Mouse (Mus musculus) liver, embryonic 14.5 days (tissue): ENCODE measurements around the gene Clca2. TPM values are rescaled to one million over a fixed set of nuclear protein-coding genes. Genes with fewer than 3 reads are reported as not detected.
A peak's percentile ranks its signal among the peaks of the same experiment; 100 is the strongest.

ENCODE experiments used
- ATAC-seq: fragments of 200-750 bp; cut with Nextera tagmentation; 2 replicates; pipeline ENCODE4 v1.8.0; 2017; ENCODE audit warnings: moderate number of reproducible peaks, mild to moderate bottlenecking, moderate library complexity; ENCODE audit not compliant: insufficient read depth
- DNase-seq, 3 experiments: peaks; one replicate each; pipeline ENCODE4 v3.0.0-alpha.2; 2012 to 2013; ENCODE audit warnings: low read depth in 3 of 3, low spot score in 3 of 3
- H3K27ac ChIP-seq: fragments of 300-500 bp; sonication (generic); 2 replicates; pipeline ENCODE4 v1.5.1; 2014; ENCODE audit warnings: moderate library complexity, mild to moderate bottlenecking, control low read depth, inconsistent platforms
- H3K27me3 ChIP-seq: fragments of 300-500 bp; sonication (generic); 2 replicates; pipeline ENCODE4 v1.6.1; 2014; ENCODE audit warnings: mild to moderate bottlenecking, low read length, moderate library complexity; ENCODE audit not compliant: control insufficient read depth, insufficient read depth
- H3K36me3 ChIP-seq: fragments of 300-500 bp; sonication (generic); replicated peaks from 2 replicates; pipeline ENCODE4 v1.6.1; 2014; ENCODE audit warnings: low read depth; ENCODE audit not compliant: control insufficient read depth, insufficient read depth
- H3K4me1 ChIP-seq, 2 experiments: fragments of 200-500 bp in 1 of 2; fragments of 300-500 bp in 1 of 2; sonication (generic) in 1 of 2; replicated peaks; 2 replicates each; pipeline ENCODE4 v1.6.1; 2012 to 2014; ENCODE audit warnings: antibody characterized with exemption in 1 of 2, inconsistent platforms in 1 of 2, low read length in 1 of 2; ENCODE audit not compliant: control insufficient read depth in 2 of 2, insufficient read depth in 2 of 2
- H3K4me2 ChIP-seq: fragments of 300-500 bp; sonication (generic); 2 replicates; pipeline ENCODE4 v1.6.1; 2014; ENCODE audit warnings: low read depth, mild to moderate bottlenecking, control low read depth, moderate library complexity
- H3K4me3 ChIP-seq, 2 experiments: fragments of 200-500 bp in 1 of 2; fragments of 300-500 bp in 1 of 2; sonication (generic) in 1 of 2; 2 replicates each; pipeline ENCODE4 v1.5.1; 2012 to 2014; ENCODE audit warnings: low read depth in 2 of 2, low read length in 2 of 2, mild to moderate bottlenecking in 2 of 2, control low read depth in 1 of 2, inconsistent platforms in 1 of 2, moderate library complexity in 1 of 2; ENCODE audit not compliant: insufficient read depth in 1 of 2
- H3K9ac ChIP-seq: fragments of 300-500 bp; sonication (generic); replicated peaks from 2 replicates; pipeline ENCODE4 v1.6.1; 2014; ENCODE audit warnings: mild to moderate bottlenecking, control low read depth, moderate library complexity
- H3K9me3 ChIP-seq: fragments of 300-500 bp; sonication (generic); 2 replicates; pipeline ENCODE4 v1.6.1; 2016; ENCODE audit warnings: low read length, mixed read lengths; ENCODE audit not compliant: control insufficient read depth
- CTCF ChIP-seq: IDR thresholded peaks from 2 replicates; pipeline ENCODE4 v1.5.1; 2016; ENCODE audit warnings: antibody characterized with exemption, low read depth, control low read depth
- EP300 ChIP-seq: IDR thresholded peaks from 2 replicates; pipeline ENCODE4 v1.6.1; 2016; ENCODE audit warnings: antibody characterized with exemption, low read depth
- WGBS: fragments of 180-500 bp; shearing (Covaris S2); extraction: QIAGEN DNeasy Blood & Tissue Kit; methylation state at CpG from one replicate; pipeline ENCODE4 v1.1.7; 2014; ENCODE audit not compliant: insufficient replicate concordance; 5-methylcytosine and 5-hydroxymethylcytosine counted together
- polyA plus RNA-seq, 2 experiments: library from polyadenylated mRNA; depleted of rRNA in 1 of 2; stranded (reverse) in 1 of 2; unstranded in 1 of 2; fragments of >200 nt; fragmentation: Nextera tagmentation in 1 of 2; extraction: Ambion mirVana in 1 of 2; gene quantifications; 2 replicates each; pipeline versions ENCODE4 v1.2.1 to v1.2.3; 2012 to 2014

The Clca2 gene
- polyA plus RNA-seq, 2 experiments, result not detected

DNA sequence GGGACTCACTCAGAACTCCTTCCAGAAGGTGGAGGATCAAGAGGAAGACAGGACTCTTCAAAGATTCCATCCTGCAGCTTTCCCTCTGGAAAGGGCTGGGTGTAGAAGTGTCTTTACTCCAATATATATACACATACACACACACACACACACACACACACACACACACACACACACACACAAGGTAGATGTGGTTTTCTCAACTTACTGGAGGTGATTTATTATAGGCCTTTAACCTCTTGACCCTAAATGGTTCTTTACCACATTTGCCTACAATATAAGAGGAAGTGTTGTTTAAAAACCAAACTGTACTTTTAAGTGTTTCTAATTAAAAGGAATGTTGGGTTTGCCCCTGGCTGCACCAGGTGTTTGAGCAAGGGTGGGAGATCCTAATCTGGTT lies 66.6 kb downstream of the Clca2 start, which contains the start of gene Clca1:
Gene Clca1 (minus strand): TSS at position 101 of the 400 bp plus-strand sequence.
- Histone ChIP-seq H3K27me3 (no peaks in the 10 kb centered on the region), H3K9ac (no peak within 1 kb of the TSS), H3K36me3 (no peaks in the 10 kb centered on the region), H3K4me1 (no peaks in the 10 kb centered on the region), H3K4me2 (no peak within 1 kb of the TSS), H3K9me3 (no peaks in the 10 kb centered on the region), H3K4me3 (no peak within 1 kb of the TSS), H3K27ac (no peak within 1 kb of the TSS)
- no peak for ATAC-seq
- TF ChIP-seq EP300 (no peak), CTCF (no peak)
- DNase-seq, result no peak

DNA sequence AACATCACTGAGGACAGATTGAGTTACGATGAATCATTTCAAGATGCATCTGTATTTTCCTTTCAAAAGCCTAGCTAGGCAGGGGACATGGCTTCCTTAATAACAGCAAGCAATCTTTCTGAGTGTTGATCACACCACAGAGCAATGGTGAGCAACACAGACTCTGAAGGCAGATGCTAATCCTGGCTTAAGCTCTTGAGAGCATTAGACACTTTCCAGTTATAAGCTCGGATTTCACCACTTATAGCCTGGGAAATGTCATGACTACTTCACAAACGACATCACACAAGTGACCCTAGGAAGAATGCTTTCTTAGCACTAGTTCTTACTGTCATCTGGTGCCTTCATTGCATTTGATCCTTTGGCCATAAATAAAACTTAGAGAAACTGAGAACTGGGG lies 71.2 kb downstream of the Clca2 start:
- WGBS, result 54% methylated on average over 3 of the region's 3 CpGs
- ATAC-seq, result no peak
- Histone ChIP-seq H3K27me3 (no peaks in the 10 kb centered on the region), H3K27ac (no peak overlapping the region), H3K9me3 (no peaks in the 10 kb centered on the region), H3K36me3 (no peaks in the 10 kb centered on the region), H3K9ac (no peak overlapping the region), H3K4me2 (no peak overlapping the region), H3K4me1 (no peaks in the 10 kb centered on the region), H3K4me3 (no peak overlapping the region)
- TF ChIP-seq EP300, result no peak
- no peak for TF ChIP-seq CTCF
- DNase-seq, result no peak

DNA sequence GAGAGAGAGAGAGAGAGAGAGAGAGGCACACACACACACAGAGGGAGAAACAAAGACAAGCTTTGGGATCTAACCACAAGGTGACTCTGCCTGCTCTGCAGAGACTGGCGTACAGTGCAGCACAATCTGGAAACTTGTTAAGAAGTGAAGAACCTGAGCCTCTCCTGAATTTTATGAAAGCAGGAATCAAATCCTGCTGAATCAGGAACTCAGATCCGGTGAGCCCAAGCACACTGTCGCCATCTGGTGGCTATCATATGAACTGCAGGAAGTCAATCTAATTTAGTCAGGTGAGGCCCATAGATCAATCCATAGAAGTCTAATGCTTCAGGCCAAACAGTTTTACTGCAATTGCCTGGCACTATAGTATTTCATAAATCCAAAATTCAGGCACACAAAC lies 72.5 kb downstream of the Clca2 start:
- H3K27me3 ChIP-seq, result no peaks in the 10 kb centered on the region
- H3K4me3 ChIP-seq, result no peak overlapping the region
- H3K4me1 ChIP-seq, result no peaks in the 10 kb centered on the region
- peak in 2 of 3 experiments; percentile 7 to 9 for DNase-seq
- ATAC-seq, result no peak
- TF ChIP-seq CTCF (peak; percentile 88), EP300 (no peak)
- no peaks in the 10 kb centered on the region for H3K36me3 ChIP-seq
- H3K9ac ChIP-seq, result no peak overlapping the region
- 26% methylated on average over 3 of the region's 3 CpGs for WGBS
- H3K4me2 ChIP-seq, result no peak overlapping the region
- H3K9me3 ChIP-seq, result no peaks in the 10 kb centered on the region
- H3K27ac ChIP-seq, result no peak overlapping the region

Other genes starting within 250 kb of the Clca2 start
- not detected in 2 replicates for gene Clca4b, start 166.9 kb downstream of the Clca2 start, polyA plus RNA-seq (2012; rRNA removed)
- gene Clca4b, start 166.9 kb downstream of the Clca2 start, polyA plus RNA-seq (2014; fragmentation: Nextera tagmentation; extraction: Ambion mirVana), result not detected in 2 replicates
- gene Clca4a, start 124.4 kb downstream of the Clca2 start, polyA plus RNA-seq (2012; rRNA removed), result not detected in 2 replicates
- not detected in 2 replicates for gene Clca4a, start 124.4 kb downstream of the Clca2 start, polyA plus RNA-seq (2014; fragmentation: Nextera tagmentation; extraction: Ambion mirVana)
- not detected in 2 replicates for gene Clca1, start 66.7 kb downstream of the Clca2 start, polyA plus RNA-seq (2012; rRNA removed)
- gene Clca1, start 66.7 kb downstream of the Clca2 start, polyA plus RNA-seq (2014; fragmentation: Nextera tagmentation; extraction: Ambion mirVana), result not detected in 2 replicates
- gene Odf2l, start 19.1 kb upstream of the Clca2 start, polyA plus RNA-seq (2012; rRNA removed), result 3.9 and 5.6 TPM in 2 replicates
- gene Odf2l, start 19.1 kb upstream of the Clca2 start, polyA plus RNA-seq (2014; fragmentation: Nextera tagmentation; extraction: Ambion mirVana), result 4.9 and 7.6 TPM in 2 replicates
- gene Col24a1, start 193.0 kb upstream of the Clca2 start, polyA plus RNA-seq (2012; rRNA removed), result 0.20 and 0.22 TPM in 2 replicates
- 0.14 and 0.37 TPM in 2 replicates for gene Col24a1, start 193.0 kb upstream of the Clca2 start, polyA plus RNA-seq (2014; fragmentation: Nextera tagmentation; extraction: Ambion mirVana)